Mouse (Mus musculus) bone marrow, adult 2 months (tissue): ENCODE data around the gene Slc19a2.

Experiments
- CTCF ChIP-seq: fragments of 200-500 bp; IDR thresholded peaks from 2 replicates; pipeline ENCODE4 v1.5.1; 2011; ENCODE audit warnings: low read length, control low read depth; ENCODE audit not compliant: control insufficient read depth, insufficient read depth
- POLR2A ChIP-seq: fragments of 200-500 bp; IDR thresholded peaks from 2 replicates; pipeline ENCODE4 v1.6.1; 2011; ENCODE audit warnings: low read depth, mild to moderate bottlenecking, control low read depth, low read length, borderline replicate concordance; ENCODE audit not compliant: control insufficient read depth

- TF ChIP-seq POLR2A, result no peak
- no peak for TF ChIP-seq CTCF
Measured at GRCm38 (mm10) chr1:164223089-164223488, 25.8 kb upstream of the Slc19a2 start.
